Mouse (Mus musculus) skeletal muscle tissue, adult 2 months (tissue): ENCODE measurements at regions not wholly inside any gene's neighbourhood (a gene's known extent, or its start where the extent isn't known, plus 50 kb on each side); places are given as distances from the start of the nearest gene placed in this dataset.

ENCODE experiments used
- DNase-seq: peaks from one replicate; pipeline ENCODE4 v3.0.0-alpha.2; 2012; ENCODE audit warnings: low read depth, low spot score

GRCm38 (mm10) chr16:64068787-64069673 is 205.1 kb upstream of the Epha3 start:
- DNase-seq, result no peak

- no peak for DNase-seq
Observed at GRCm38 (mm10) chr16:64062584-64062983, 198.6 kb upstream of the Epha3 start.

- DNase-seq, result no peak
Observed at GRCm38 (mm10) chr16:64058712-64059111, 194.7 kb upstream of the Epha3 start.

DNA sequence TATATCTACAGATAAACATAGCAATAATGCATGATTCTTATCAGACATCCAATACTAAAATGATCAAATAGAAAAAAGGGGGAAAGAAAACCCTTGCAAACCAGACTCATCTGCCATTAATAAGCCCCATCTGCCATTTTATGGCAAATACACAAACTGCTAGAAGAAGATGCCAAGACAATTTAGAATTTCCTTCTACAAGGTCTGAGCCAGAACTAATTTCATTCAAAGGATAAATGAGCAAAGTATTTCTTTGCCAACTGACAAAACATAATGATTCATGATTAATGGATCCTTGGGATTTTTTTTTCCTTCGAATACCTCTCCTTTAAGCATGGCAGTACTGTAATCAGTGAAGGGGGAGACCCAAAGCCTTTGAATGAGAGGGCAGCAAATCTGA is 190.4 kb upstream of the Epha3 start:
- DNase-seq, result no peak

DNA sequence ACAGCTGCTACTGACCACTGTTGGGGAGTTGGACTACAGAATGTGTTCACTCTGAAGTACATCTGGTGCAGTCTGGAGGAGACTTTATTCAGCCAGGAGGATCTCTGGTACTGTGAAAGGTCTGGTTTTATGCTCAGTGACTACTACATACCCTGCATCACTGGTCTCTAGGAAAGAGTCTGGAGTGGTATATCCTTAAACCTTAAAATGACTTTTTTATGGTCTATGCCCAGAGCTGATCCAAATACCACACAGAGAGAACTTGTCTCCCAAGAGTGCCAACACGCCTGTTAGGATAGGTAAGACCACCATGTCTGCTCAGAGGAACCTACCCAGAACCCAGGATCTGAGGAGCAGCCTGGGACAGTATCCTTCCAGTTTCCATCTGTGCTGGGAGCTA is 184.1 kb upstream of the Epha3 start:
- DNase-seq, result no peak

DNA sequence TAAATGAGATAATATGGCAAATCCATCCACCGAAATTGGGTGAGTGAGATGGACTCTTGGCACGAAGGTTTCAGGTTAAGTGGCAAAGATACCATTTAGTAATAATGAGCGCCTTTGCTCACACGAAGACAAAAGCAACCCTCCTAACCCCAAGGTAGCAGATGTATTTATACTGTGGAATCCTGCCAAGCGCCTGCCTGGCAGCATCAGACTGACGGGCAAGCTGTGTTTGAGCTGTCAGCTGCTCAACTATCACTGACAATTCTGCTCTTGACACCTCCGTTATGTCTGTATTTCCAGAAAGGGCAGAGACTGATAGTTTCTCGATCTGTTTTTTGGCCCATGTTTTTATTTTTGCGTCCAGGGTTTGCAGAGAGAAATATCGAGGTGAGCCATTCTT is 169.1 kb upstream of the Epha3 start:
- no peak for DNase-seq

GRCm38 (mm10) chr16:64023981-64024380 is 160.0 kb upstream of the Epha3 start:
- no peak for DNase-seq

DNA sequence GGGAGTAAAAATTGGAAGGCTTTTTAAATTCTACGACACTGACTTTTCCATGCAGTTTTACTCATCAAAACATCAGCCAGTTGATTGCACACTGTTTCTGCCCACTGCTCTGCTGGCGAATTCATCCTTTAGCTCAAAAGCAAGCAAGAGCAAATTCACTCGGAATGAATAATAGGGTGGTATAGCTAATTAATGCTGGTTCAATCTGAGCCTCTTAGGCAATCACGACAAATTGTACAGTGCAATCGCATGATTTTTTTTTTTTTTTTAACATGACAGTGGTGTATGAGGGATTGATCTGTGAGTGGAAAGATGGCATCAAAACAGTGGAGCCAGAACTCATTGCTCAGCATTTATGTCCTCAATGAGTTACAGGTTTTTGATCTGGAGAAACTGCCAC is 136.9 kb upstream of the Epha3 start:
- no peak for DNase-seq

DNA sequence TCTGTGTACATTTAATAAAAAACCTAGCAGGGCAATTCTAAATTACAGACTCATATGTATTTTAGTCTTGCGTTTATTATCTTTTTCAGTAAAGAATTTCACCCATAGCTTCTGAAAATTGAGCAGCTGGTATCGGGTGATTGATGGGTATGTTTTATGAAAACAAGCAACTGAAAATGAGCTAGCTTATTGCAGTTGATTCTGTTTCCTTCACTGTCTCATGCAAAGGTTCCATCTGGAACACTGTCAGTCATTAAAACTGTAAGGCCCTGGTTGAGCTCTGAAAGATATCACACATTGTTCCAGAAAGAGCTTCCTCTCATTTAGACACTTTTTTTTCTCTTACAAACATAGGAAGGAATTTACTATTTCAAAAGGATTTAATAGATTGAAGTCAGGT is 103.4 kb upstream of the Epha3 start:
- DNase-seq, result no peak

DNA sequence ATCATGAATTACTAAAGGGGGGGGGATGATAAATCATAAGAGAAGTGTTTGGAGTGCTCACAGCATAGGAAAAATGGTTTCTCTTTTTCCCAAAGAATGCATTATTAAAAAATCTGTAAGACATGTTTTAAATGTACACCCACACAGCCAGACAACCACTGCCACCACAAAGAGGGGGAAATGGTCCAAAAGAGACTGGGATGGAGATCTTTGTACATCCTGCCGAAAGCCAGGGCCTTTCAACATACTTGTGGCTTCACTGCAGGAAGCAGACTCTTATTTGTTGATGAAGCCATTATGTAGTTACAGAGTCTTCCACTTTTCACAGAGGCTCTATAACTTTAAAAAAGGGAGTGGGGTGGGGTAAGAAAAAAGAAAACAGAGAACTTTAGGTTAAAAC is 96.8 kb upstream of the Epha3 start:
- no peak for DNase-seq

DNA sequence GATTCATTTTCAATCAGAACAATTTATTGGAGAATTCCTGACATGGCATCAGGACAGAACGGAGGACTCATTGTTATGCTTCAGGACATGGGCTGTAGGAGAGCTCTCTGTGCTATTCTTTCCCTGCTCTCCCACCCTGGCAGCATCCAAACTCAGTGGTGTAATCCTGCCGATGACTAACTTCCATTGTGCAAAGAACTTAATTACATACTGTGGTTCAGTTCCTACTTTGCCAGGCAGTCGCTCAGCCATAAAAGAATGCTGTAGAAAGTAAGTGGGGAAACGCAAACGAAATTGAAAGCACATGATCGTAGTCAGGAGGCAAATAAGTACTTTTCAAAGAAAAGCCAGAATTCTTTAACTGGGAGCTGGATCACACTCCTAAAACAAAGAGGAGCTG is 94.2 kb upstream of the Epha3 start:
- DNase-seq, result peak; percentile 7

GRCm38 (mm10) chr16:63925195-63925594 is 61.2 kb upstream of the Epha3 start:
- no peak for DNase-seq

DNA sequence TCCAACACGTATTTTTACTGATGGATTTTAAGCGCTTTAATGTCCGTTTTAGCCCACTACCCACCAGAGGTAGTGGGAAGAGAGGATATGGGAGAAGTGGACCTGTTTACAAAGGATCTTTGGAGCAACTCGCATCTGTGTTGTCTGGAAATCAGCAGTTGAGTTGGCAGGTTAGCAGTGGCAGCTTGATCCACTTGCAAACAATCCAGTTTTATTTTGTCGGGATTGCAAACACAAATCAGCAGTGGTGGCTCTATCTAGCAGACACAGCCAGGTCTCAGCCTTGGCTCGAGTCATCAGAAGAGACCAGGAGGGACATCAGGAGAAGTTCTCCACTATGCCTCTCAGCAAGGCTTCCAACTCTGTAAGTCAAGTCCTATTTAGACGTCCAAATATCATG is 57.2 kb upstream of the Epha3 start:
- no peak for DNase-seq
